Mouse (Mus musculus) embryonic facial prominence, embryonic 13.5 days (tissue): ENCODE measurements around the gene Igf2r. TPM values are rescaled to one million over a fixed set of nuclear protein-coding genes. Genes with fewer than 3 reads are reported as not detected.

Source experiments
- ATAC-seq: fragments of 200-750 bp; cut with Nextera tagmentation; 2 replicates; pipeline ENCODE4 v1.8.0; 2017; ENCODE audit warnings: low read depth; ENCODE audit not compliant: insufficient number of reproducible peaks, insufficient read depth, low FRiP score, low TSS enrichment
- H3K27ac ChIP-seq: fragments of 300-500 bp; sonication (generic); 2 replicates; pipeline ENCODE4 v1.5.1; 2015; ENCODE audit warnings: moderate library complexity, mild to moderate bottlenecking, inconsistent platforms
- H3K27me3 ChIP-seq: fragments of 300-500 bp; sonication (generic); 2 replicates; pipeline ENCODE4 v1.6.1; 2015; ENCODE audit warnings: mild to moderate bottlenecking, inconsistent platforms
- H3K36me3 ChIP-seq: fragments of 300-500 bp; sonication (generic); 2 replicates; pipeline ENCODE4 v1.6.1; 2015; ENCODE audit warnings: mild to moderate bottlenecking, inconsistent platforms
- H3K4me1 ChIP-seq: fragments of 300-500 bp; sonication (generic); 2 replicates; pipeline ENCODE4 v1.6.1; 2015; ENCODE audit warnings: inconsistent platforms
- H3K4me2 ChIP-seq: fragments of 300-500 bp; sonication (generic); 2 replicates; pipeline ENCODE4 v1.6.1; 2015; ENCODE audit warnings: moderate library complexity, mild to moderate bottlenecking, inconsistent platforms
- H3K4me3 ChIP-seq: fragments of 300-500 bp; sonication (generic); 2 replicates; pipeline ENCODE4 v1.5.1; 2015; ENCODE audit warnings: mild to moderate bottlenecking, inconsistent platforms
- H3K9ac ChIP-seq: fragments of 300-500 bp; sonication (generic); 2 replicates; pipeline ENCODE4 v1.6.1; 2015; ENCODE audit warnings: mild to moderate bottlenecking, inconsistent platforms
- H3K9me3 ChIP-seq: fragments of 300-500 bp; sonication (generic); 2 replicates; pipeline ENCODE4 v1.6.1; 2016; ENCODE audit warnings: inconsistent platforms
- WGBS: fragments of 180-500 bp; shearing (Covaris S2); methylation state at CpG from one replicate; pipeline ENCODE4 v1.1.7; 2015; ENCODE audit warnings: mixed read lengths; 5-methylcytosine and 5-hydroxymethylcytosine counted together
- polyA plus RNA-seq: library from polyadenylated mRNA; unstranded; fragments of >200 nt; fragmentation: Nextera tagmentation; extraction: Ambion mirVana; gene quantifications from 2 replicates; pipeline ENCODE4 v1.2.1, GENCODE M21; 2015

The Igf2r gene
- polyA plus RNA-seq, 1 experiment from 2014 or later, result 27.9 TPM

GRCm38 (mm10) chr17:12742151-12742908 lies 27.1 kb downstream of the Igf2r start:
- Histone ChIP-seq H3K27me3 (no peaks in the 10 kb centered on the region), H3K4me1 (peaks cover 34% of the 10 kb centered on the region), H3K36me3 (peaks cover 90% of the 10 kb centered on the region), H3K4me2 (peak overlapping the region; percentile 62), H3K4me3 (peak overlapping the region; percentile 58), H3K9me3 (peaks cover 33% of the 10 kb centered on the region), H3K9ac (peak overlapping the region; percentile 78), H3K27ac (peak overlapping the region; percentile 88)
- no peak for ATAC-seq
- 45% methylated on average over 38 of the region's 38 CpGs for WGBS

- peak; percentile 80 for ATAC-seq
- H3K4me1 ChIP-seq, result peaks cover 34% of the 10 kb centered on the region
- 63% methylated on average over 45 of the region's 45 CpGs for WGBS
Observed at GRCm38 (mm10) chr17:12741218-12741968, 28.1 kb downstream of the Igf2r start.

GRCm38 (mm10) chr17:12740317-12740716 lies 29.1 kb downstream of the Igf2r start:
- H3K4me2 ChIP-seq, result no peak overlapping the region
- peaks cover 41% of the 10 kb centered on the region for H3K4me1 ChIP-seq
- H3K27me3 ChIP-seq, result no peaks in the 10 kb centered on the region
- peaks cover 74% of the 10 kb centered on the region for H3K36me3 ChIP-seq
- H3K27ac ChIP-seq, result 0 out of 2 replicates have a peak overlapping the region, but pooled peaks have one; percentile 34
- WGBS, result 46% methylated on average over 2 of the region's 2 CpGs
- no peak for ATAC-seq
- H3K9ac ChIP-seq, result no peak overlapping the region
- no peak overlapping the region for H3K4me3 ChIP-seq
- peaks cover 33% of the 10 kb centered on the region for H3K9me3 ChIP-seq

More at GRCm38 (mm10) chr17:12741218-12741968, 28.1 kb downstream of the Igf2r start:
- H3K9me3 ChIP-seq, result peaks cover 33% of the 10 kb centered on the region
- H3K27ac ChIP-seq, result peak overlapping the region; percentile 88
- H3K9ac ChIP-seq, result peak overlapping the region; percentile 78
- H3K27me3 ChIP-seq, result no peaks in the 10 kb centered on the region
- H3K36me3 ChIP-seq, result peaks cover 85% of the 10 kb centered on the region
- H3K4me2 ChIP-seq, result peak overlapping the region; percentile 62
- peak overlapping the region; percentile 58 for H3K4me3 ChIP-seq

- Histone ChIP-seq H3K36me3 (peaks cover 66% of the 10 kb centered on the region), H3K4me3 (no peak overlapping the region), H3K9me3 (peaks cover 28% of the 10 kb centered on the region), H3K27me3 (no peaks in the 10 kb centered on the region), H3K4me1 (peaks cover 47% of the 10 kb centered on the region), H3K9ac (no peak overlapping the region), H3K27ac (peak overlapping the region; percentile 51), H3K4me2 (no peak overlapping the region)
- 50% methylated on average over 4 of the region's 4 CpGs for WGBS
- no peak for ATAC-seq
Observed at GRCm38 (mm10) chr17:12739516-12739915, 29.9 kb downstream of the Igf2r start.

- Histone ChIP-seq H3K9me3 (peaks cover 20% of the 10 kb centered on the region), H3K36me3 (peaks cover 55% of the 10 kb centered on the region), H3K9ac (no peak overlapping the region), H3K27me3 (no peaks in the 10 kb centered on the region), H3K27ac (no peak overlapping the region), H3K4me1 (peaks cover 47% of the 10 kb centered on the region), H3K4me3 (no peak overlapping the region), H3K4me2 (no peak overlapping the region)
- no peak for ATAC-seq
- 64% methylated on average over 1 of the region's 1 CpGs for WGBS
Observed at GRCm38 (mm10) chr17:12737934-12738333, 31.5 kb downstream of the Igf2r start.

- WGBS, result 18% methylated on average over 12 of the region's 12 CpGs
- Histone ChIP-seq H3K9ac (no peak overlapping the region), H3K9me3 (no peaks in the 10 kb centered on the region), H3K27me3 (no peaks in the 10 kb centered on the region), H3K27ac (peak overlapping the region; percentile 89), H3K4me2 (peak overlapping the region; percentile 42), H3K4me3 (no peak overlapping the region), H3K4me1 (peaks cover 34% of the 10 kb centered on the region), H3K36me3 (peaks cover 55% of the 10 kb centered on the region)
- peak; percentile 48 for ATAC-seq
Observed at GRCm38 (mm10) chr17:12734205-12734857, 35.1 kb downstream of the Igf2r start.

GRCm38 (mm10) chr17:12733128-12733527 lies 36.3 kb downstream of the Igf2r start:
- 89% methylated on average over 6 of the region's 6 CpGs for whole genome bisulfite sequencing
- H3K27ac ChIP-seq, result no peak overlapping the region

GRCm38 (mm10) chr17:12728536-12728935 lies 40.9 kb downstream of the Igf2r start:
- H3K36me3 ChIP-seq, result peaks cover 55% of the 10 kb centered on the region

More at GRCm38 (mm10) chr17:12733128-12733527, 36.3 kb downstream of the Igf2r start:
- Histone ChIP-seq H3K27me3 (no peaks in the 10 kb centered on the region), H3K9ac (no peak overlapping the region), H3K4me1 (peaks cover 35% of the 10 kb centered on the region), H3K36me3 (peaks cover 46% of the 10 kb centered on the region), H3K9me3 (no peaks in the 10 kb centered on the region), H3K4me2 (no peak overlapping the region), H3K4me3 (no peak overlapping the region)
- no peak for ATAC-seq

GRCm38 (mm10) chr17:12727748-12728147 lies 41.7 kb downstream of the Igf2r start:
- ATAC-seq, result no peak
- no peak overlapping the region for H3K4me3 ChIP-seq
- WGBS, result 83% methylated on average over 3 of the region's 3 CpGs
- H3K27ac ChIP-seq, result no peak overlapping the region
- peaks cover 54% of the 10 kb centered on the region for H3K36me3 ChIP-seq
- no peaks in the 10 kb centered on the region for H3K27me3 ChIP-seq
- H3K4me2 ChIP-seq, result no peak overlapping the region
- H3K4me1 ChIP-seq, result peaks cover 46% of the 10 kb centered on the region
- no peaks in the 10 kb centered on the region for H3K9me3 ChIP-seq
- H3K9ac ChIP-seq, result no peak overlapping the region

More at GRCm38 (mm10) chr17:12728536-12728935, 40.9 kb downstream of the Igf2r start:
- H3K4me1 ChIP-seq, result peaks cover 43% of the 10 kb centered on the region
- H3K9ac ChIP-seq, result no peak overlapping the region
- 67% methylated on average over 1 of the region's 1 CpGs for WGBS
- no peak overlapping the region for H3K4me3 ChIP-seq
- no peaks in the 10 kb centered on the region for H3K9me3 ChIP-seq
- no peak overlapping the region for H3K27ac ChIP-seq
- H3K4me2 ChIP-seq, result no peak overlapping the region
- H3K27me3 ChIP-seq, result no peaks in the 10 kb centered on the region
- ATAC-seq, result no peak

GRCm38 (mm10) chr17:12725871-12726270 lies 43.6 kb downstream of the Igf2r start:
- Histone ChIP-seq H3K9me3 (no peaks in the 10 kb centered on the region), H3K4me1 (peaks cover 54% of the 10 kb centered on the region)
- WGBS, result 32% methylated on average over 4 of the region's 4 CpGs

More at GRCm38 (mm10) chr17:12725871-12726270, 43.6 kb downstream of the Igf2r start:
- no peak overlapping the region for H3K4me3 ChIP-seq
- H3K4me2 ChIP-seq, result no peak overlapping the region
- no peak overlapping the region for H3K9ac ChIP-seq
- no peaks in the 10 kb centered on the region for H3K27me3 ChIP-seq
- peak overlapping the region; percentile 93 for H3K27ac ChIP-seq
- no peak for ATAC-seq
- peaks cover 48% of the 10 kb centered on the region for H3K36me3 ChIP-seq
